Mouse (Mus musculus) cerebellum, postnatal 36 days (tissue): ENCODE measurements around the gene Mboat1.

Experiments
- DNase-seq, 2 experiments: peaks; one replicate each; pipeline ENCODE4 v3.0.0; 2021 to 2022; ENCODE audit warnings: mixed read lengths in 2 of 2

Gene Mboat1

DNA sequence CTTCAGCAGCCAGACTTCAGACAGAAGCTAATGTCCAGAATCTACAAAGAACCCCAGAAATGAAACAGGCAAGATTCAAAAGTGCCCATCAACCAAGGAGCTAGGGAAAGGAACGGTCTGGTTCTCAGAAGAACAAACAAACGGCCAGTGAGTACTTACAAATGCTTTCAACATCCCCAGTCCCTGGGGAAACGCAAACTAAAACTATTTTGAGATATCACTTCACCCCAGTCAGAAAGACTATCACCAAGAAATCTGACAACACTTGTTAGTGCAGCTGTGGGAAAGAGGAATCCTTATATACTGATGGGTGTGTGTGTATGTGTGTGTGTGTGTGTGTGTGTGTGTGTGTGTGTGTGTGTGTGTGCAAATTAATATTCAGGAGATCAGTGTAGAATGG is 116.4 kb downstream of the Mboat1 start:
- no peak for DNase-seq

DNA sequence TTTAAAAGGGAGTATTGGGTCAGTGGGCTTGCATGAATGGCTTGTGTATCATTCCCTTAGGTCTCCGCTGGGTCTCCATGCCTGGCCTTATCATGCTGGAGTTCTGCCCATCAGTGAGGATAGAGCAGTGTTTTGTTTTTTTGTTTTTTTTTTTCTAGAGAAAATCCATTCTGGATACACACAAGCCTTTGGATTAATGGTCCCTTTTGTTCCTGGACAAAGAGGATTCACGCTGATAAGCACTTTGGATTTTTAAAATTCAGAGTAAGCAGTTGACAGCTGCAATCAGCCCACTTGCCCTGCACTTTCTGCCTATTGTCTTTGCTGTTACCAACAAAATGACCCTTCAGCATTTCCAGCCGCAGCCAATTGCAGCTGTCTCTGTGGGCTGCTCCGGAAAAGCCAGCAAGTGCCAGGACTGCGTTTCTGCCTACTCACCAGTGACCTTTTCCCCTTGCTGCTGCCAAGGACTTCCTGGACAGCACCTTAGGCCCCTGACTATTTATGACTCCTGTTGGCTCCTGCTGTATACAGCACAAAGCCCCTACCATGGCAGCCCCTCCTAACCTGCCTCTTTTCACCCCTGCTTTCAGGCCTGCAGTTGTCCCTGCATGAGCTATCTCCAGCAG is 117.5 kb downstream of the Mboat1 start:
- no peak for DNase-seq

DNA sequence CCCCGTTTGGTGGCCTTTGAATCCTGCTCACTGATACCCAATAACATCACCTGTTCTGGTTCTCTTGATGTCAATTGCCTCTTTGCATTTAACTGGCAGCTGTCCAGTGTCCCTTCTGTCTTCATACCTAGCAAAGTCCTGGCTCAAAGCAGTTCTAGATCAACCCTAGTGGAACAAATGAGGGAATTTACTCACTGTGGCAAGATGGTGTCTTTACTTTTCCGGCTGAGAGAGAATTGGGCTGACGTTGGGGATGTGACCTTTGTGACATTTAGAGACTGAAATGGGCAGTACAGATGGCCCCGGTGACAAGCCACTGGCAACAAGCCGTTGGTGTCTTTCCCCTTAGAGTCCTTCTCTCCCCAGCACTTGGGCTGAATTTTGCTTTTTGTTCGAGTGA is 118.1 kb downstream of the Mboat1 start:
- DNase-seq, result no peak

DNA sequence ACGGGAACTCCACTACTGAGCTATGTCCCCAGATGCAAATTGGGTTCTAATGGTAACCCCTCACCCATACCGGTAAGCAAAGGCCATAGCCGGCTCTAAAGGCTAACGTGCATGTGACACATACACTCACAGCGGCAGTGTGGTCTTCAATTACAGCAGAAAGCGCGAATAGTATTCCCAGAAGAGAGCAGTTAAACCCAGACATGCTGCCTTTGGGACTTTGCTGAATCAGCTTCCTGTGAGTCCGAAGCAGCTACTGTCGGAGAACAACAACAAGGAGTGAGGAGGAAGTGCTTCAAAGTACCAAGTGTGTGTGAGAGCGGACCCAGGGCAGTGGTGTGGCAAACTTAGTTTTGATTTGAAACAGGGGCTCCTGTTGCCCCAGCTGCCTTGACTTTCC is 122.5 kb downstream of the Mboat1 start:
- DNase-seq, result no peak

DNA sequence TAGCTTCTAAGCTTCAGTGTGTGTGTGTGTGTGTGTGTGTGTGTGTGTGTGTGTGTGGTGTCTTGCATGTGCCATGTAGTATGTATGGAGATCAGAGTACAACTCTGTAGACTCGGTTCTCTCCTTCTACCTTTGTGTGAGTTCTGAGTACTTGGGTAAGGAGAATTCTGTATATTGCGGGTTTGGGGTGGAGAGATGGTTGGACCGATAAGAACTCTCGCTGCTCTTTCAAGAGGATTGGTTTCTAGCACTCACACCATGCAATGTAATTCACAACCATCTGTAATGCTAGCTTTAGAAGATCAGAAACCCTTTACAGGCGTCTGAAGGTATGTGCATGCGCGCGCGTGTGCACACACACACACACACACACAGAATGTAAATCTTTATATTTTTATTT is 123.0 kb downstream of the Mboat1 start:
- no peak for DNase-seq

DNA sequence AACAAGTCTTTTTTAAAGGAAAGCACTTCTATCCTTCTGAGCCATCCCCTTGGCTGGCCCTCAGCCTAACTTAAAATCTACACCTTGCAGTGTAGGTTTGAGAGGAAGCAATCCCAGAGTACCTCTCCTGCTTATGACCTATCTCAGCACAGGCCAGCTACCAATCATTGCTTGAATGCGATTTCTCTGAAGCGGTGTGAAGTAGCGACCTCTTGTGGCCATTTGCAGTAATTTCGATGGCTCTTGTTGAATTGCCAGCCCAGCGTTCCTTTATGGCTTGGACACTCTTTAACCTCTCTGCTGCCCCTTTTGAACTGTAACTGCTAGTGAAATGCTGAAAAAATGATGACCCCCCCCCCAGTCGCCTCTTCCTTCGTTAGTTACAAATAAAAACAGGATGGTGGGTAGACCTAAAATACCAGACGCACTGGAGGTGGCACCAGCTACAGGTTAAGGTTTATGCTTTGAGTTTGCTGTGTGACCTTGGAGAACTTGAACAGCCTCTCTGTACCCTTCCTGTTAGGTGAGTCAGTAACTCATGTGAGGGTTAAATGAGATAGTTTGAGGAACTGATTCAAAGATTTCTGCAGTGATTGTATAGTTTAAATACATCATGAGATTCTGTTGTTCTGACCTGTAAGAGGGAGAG is 123.7 kb downstream of the Mboat1 start:
- DNase-seq, result peak; percentile 69 to 80

DNA sequence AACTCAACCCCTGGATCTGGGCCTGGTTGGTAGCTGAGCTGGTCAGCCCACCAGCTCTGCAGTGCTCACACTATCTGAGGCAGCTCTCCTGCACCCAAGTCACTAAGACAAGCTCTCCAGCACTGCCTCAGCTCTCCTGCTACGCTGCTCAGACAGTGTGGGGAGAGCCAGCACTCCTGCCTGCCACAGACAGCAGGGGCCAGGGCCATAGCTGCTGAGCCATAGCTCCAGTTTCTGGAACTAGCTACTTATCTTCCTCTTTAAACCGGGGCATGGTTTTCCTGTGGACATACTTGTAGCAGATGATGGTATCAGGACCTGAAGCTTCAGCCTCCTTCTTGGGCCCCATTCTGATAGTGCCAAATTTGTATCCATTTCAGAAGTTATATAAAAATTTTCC is 127.4 kb downstream of the Mboat1 start:
- no peak for DNase-seq

DNA sequence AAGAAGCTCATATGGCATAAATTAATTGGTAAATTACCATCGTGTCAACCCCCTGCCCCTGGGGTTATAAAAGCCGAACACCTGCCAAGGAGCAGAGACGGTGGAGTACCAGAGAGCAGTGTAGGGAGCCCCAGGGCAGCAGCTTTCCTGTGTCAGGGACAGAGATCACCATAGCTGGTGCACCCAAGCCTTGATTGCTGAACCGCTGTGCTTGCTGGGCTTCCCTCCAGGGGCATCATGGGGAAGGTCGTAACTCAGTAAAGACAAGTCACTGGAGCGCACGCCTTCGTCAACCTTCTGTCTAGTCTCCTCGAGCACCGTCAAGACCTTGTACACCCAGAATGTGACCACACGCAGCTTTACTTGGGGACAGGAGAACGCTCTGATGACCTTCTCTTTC is 128.0 kb downstream of the Mboat1 start:
- no peak for DNase-seq

DNA sequence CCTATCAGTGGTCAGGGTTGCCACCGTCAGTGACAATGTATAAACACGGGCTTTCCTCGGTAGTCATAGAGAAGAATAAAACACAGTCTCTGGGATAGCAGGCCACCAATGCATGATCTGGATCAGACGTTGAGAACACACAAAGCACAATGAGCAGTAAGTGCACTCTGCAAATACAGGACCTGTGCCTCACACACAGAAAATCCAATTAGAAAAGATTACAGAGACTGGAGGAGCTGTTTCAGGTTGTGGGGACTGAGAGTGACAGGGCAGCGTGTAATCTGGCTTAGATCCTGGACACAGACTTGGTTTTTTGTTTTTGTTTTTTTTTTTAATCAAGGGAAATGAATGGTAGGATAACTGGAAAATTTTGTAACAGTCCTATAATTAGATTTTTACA is 128.5 kb downstream of the Mboat1 start:
- DNase-seq, result no peak

DNA sequence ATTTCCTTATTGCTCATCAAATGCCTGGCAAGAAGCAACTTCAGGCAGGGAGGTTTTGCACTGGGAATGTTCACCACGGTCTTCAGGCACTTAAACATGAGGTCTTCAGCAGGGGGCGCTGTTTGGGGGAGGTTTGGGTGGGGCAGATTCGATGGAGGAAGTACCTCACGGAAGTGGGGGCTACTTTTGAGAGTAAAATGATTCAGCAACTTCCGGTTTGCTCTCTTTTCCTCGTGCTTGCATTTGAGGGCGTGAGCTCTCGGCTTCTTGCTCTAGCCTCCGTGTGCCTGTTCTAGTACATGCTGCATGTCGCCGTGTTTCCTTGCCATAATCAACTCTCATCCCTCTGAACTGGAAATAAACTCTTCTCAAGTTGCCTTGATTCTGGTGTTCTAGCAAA is 129.7 kb downstream of the Mboat1 start:
- DNase-seq, result no peak

DNA sequence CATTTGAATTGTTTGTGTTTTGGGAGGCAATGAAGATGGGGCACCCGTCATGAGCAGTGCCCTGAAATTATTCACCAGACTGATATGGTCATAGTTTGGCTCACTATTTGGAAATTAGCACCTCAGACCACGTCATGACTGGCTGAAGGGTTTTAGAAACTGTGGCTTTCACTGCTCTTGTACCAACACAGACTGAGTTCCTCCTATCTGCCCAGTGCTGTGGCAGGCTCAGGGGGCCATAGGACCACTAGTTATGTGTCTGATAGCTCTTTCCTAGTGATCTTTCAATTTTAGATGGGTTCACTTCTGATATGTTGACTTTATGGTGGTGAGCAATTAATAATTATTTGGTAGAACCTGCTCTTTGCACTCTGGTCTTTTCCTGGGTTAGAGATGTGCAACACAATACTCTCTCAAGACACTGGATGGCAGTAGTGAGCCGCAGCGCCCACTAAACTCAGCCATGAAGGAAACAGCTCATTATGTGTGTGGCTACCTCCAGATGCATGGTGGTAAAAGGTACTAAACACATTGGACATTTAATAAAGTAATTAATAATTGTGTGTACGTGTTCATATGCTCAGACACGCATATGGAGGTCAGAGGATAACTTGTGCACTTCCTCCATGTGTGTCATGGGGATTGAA is 135.9 kb downstream of the Mboat1 start:
- peak in 1 of 2 experiments; percentile 17 for DNase-seq
